11 mouse cellular contexts compared by ENCODE assay signal in genomic region chr10:8883686-8884085, GRCm38 (mm10). TPM values are rescaled to one million over a fixed set of nuclear protein-coding genes. Genes with fewer than 3 reads are reported as not detected.
A peak's percentile ranks its signal among the peaks of the same experiment; 100 is the strongest.
DNase-seq lines count a peak whose midpoint lies in the region; ATAC-seq and TF ChIP-seq lines count a peak whose summit lies in the region.
"Had no signal": no experiment of that assay in that cellular context is flagged by ENCODE, and none has a peak within 500 bp of the region (broad histone marks: within the 10 kb centered on the region; RNA-seq: fewer than 3 reads in every experiment).

No protein-coding gene starts in this region.

- H3K4me3 ChIP-seq in kidney, embryonic 14.5 days (ENCODE audit: low read length): peak overlapping the region; percentile 3
- H3K4me3 ChIP-seq in cortical plate, adult 2 months (ENCODE audit: insufficient read depth, low read length): no peak overlapping the region
- no peak overlapping the region for H3K4me3 ChIP-seq in hindbrain, embryonic 15.5 days
- peak overlapping the region; percentile 91 for H3K4me3 ChIP-seq in macrophage (ENCODE audit: inconsistent target)

- H3K9ac ChIP-seq in kidney, embryonic 14.5 days (ENCODE audit: low read depth, low read length): no peak overlapping the region
- no peak overlapping the region for H3K9ac ChIP-seq in hindbrain, embryonic 15.5 days

- TF ChIP-seq CTCF in cortical plate, adult 2 months (IDR thresholded peaks at IDR 0.05; ENCODE audit: extremely low read depth, insufficient read depth, low read length): no peak

- H3K9me3 ChIP-seq in kidney, embryonic 14.5 days (ENCODE audit: control insufficient read depth, low read length): no peaks in the 10 kb centered on the region
- H3K9me3 ChIP-seq in hindbrain, embryonic 15.5 days: no peaks in the 10 kb centered on the region

- H3K79me2 ChIP-seq in macrophage (ENCODE audit: inconsistent target): peaks cover 78% of the 10 kb centered on the region

- H3K4me2 ChIP-seq in kidney, embryonic 14.5 days (replicated peaks; ENCODE audit: low read depth, low read length): peak overlapping the region; percentile 30
- H3K4me2 ChIP-seq in hindbrain, embryonic 15.5 days: peak overlapping the region; percentile 92

- 17% methylated on average over 4 of the region's 4 CpGs for WGBS in kidney, embryonic 14.5 days
- WGBS in hindbrain, embryonic 15.5 days: 16% methylated on average over 4 of the region's 4 CpGs
- 40% methylated on average over 3 of the region's 4 CpGs for WGBS in macrophage (ENCODE audit: missing documents)

- TF ChIP-seq POLR2A in cortical plate, adult 2 months (IDR thresholded peaks at IDR 0.05; ENCODE audit: extremely low read depth, insufficient read depth, low read length): no peak

- no peak overlapping the region for H3K27ac ChIP-seq in kidney, embryonic 14.5 days (ENCODE audit: low read depth, low read length)
- peak overlapping the region; percentile 45; the same call in 1 of the 2 replicates for H3K27ac ChIP-seq in cortical plate, adult 2 months (ENCODE audit: insufficient read depth, low read length)
- H3K27ac ChIP-seq in hindbrain, embryonic 15.5 days (replicated peaks): no peak overlapping the region
- H3K27ac ChIP-seq in macrophage: peak overlapping the region; percentile 96

- no peak for DNase-seq in kidney, postnatal 10 days
- no peak for DNase-seq in left cerebral cortex, postnatal 25 days (ENCODE audit: low spot score in 2 of 2)
- DNase-seq in thymus, postnatal 4 days: no peak
- no peak for DNase-seq in gastrocnemius, postnatal 25 days
- DNase-seq: gastrocnemius, postnatal 14 days; spleen, adult 18-20 months had no signal

- no peaks in the 10 kb centered on the region for H3K27me3 ChIP-seq in kidney, embryonic 14.5 days (ENCODE audit: control insufficient read depth, insufficient read depth, low read length)
- peaks cover 3% of the 10 kb centered on the region; the same call in 1 of the 2 replicates for H3K27me3 ChIP-seq in hindbrain, embryonic 15.5 days

- no peaks in the 10 kb centered on the region for H3K36me3 ChIP-seq in kidney, embryonic 14.5 days (ENCODE audit: control insufficient read depth, insufficient read depth, low read length)
- no peaks in the 10 kb centered on the region for H3K36me3 ChIP-seq in hindbrain, embryonic 15.5 days
- H3K36me3 ChIP-seq in macrophage (ENCODE audit: inconsistent target): peaks cover 9% of the 10 kb centered on the region; the same call in 1 of the 2 replicates
- H3K36me3 ChIP-seq: G1E had no signal

- intact Hi-C loops in left cerebral cortex, postnatal 25 days (cut with DNase I): loop anchor here (2.0 kb wide), 1 partner anchor 89 kb away; no protein-coding TSS in a partner anchor

- peaks cover 17% of the 10 kb centered on the region for H3K4me1 ChIP-seq in kidney, embryonic 14.5 days (ENCODE audit: control insufficient read depth, insufficient read depth, low read length)
- H3K4me1 ChIP-seq in cortical plate, adult 2 months (ENCODE audit: control insufficient read depth, insufficient read depth, low read length): no peaks in the 10 kb centered on the region
- peaks cover 11% of the 10 kb centered on the region for H3K4me1 ChIP-seq in hindbrain, embryonic 15.5 days (replicated peaks)

- no peak for ATAC-seq in kidney, embryonic 14.5 days (ENCODE audit: low FRiP score, low TSS enrichment)
- ATAC-seq in hindbrain, embryonic 15.5 days (ENCODE audit: low FRiP score, low read depth): no peak

RNA-seq across cellular contexts. Expression of gene Sash1, which starts 2.2 kb away (rescaled TPM):
- polyA plus RNA-seq in kidney, embryonic 14.5 days (2014; fragmentation: Nextera tagmentation; extraction: Ambion mirVana): 5.5 and 6.5 TPM in 2 replicates
- 23.8 and 25.5 TPM in 2 replicates for polyA plus RNA-seq in cortical plate, adult 2 months (2012; rRNA removed)
- 3.1 and 3.3 TPM in 2 replicates for polyA plus RNA-seq in hindbrain, embryonic 15.5 days (2015; fragmentation: Nextera tagmentation; extraction: Ambion mirVana)
- 1,000 to 10,000 TPM in 4 of 26 experiments, 100 to 1,000 TPM in 22; 448 to 1,370 (median 593) TPM for total RNA-seq in macrophage (2018; cell fraction: chromatin; rRNA removed)
- total RNA-seq in macrophage (2018; cell fraction: cytosol; rRNA removed): 100 to 1,000 TPM; 123 to 274 (median 157) TPM
- total RNA-seq in macrophage (2018; cell fraction: nucleus; rRNA removed): 100 to 1,000 TPM; 308 to 672 (median 443) TPM
- 73.7 to 118 TPM (median 76.8 TPM) in 3 replicates for polyA plus RNA-seq in macrophage (2018)
- total RNA-seq in left cerebral cortex, postnatal 25 days (2021): 10 to 100 TPM; 50.2 to 50.5 TPM
- total RNA-seq in gastrocnemius, postnatal 25 days (2021): 10 to 100 TPM; 13.4 to 16.9 TPM
- polyA plus RNA-seq: G1E had no signal

Comparison
In these comparisons a context has a peak if more than half of its experiments do, and no peak if none do; other contexts are left out.
1. H3K27ac ChIP-seq: peak in cortical plate, adult 2 months (single experiment) and macrophage (single experiment); none in kidney, embryonic 14.5 days (single experiment) and hindbrain, embryonic 15.5 days (single experiment).
2. H3K4me3 ChIP-seq: peak in kidney, embryonic 14.5 days (single experiment) and macrophage (single experiment); none in cortical plate, adult 2 months (single experiment) and hindbrain, embryonic 15.5 days (single experiment).